Mouse (Mus musculus) spleen, adult 18-20 months (tissue): Measurements from ENCODE around the gene Anp32b.
A peak's percentile ranks its signal among the peaks of the same experiment; 100 is the strongest.

ENCODE experiments used
- DNase-seq, 2 experiments: peaks; one replicate each; pipeline ENCODE4 v3.0.0; 2022; ENCODE audit warnings: mixed read lengths in 2 of 2

Gene Anp32b

DNA sequence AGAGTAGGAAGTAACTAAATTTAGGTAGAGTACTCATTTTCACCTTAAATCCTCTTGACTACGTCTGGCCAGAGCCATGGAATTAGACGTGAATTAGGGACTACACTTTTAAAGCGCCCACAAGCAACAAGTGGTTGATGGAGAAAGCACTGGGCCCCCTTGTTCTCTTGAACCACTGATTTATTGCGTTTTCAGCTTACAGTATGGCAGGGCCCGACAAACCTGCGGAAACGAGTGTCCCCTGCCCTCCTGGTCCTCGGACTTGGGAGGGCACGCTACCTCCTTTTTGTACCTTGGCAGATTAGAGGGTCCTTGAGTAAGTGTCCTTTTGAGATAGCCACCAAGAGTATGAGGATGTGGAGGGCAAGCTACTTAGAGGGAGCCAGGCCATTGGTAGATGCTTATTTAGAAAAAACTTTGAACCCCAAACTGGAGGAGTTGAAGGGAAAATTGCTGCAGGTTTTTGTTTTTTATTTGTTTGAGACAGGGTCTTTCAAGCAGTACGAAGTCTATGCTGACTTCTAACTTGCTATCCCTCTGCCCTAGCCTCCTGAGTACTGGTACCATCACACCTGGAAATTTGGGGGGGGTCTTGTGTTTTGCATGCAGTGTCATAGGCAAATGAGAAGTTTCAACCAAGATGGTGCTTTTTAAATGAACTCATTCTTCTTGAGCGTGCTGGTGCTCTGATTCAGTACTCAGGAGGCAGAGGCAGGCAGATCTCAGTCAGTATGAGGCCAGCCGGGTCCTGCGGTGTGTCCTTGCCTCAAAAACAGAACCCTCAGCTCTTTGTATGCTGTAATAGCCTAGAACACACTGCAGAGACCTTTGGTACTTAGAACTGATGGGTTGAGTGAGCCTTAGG lies 2.4 kb downstream of the Anp32b start:
- no peak for DNase-seq

GRCm38 (mm10) chr4:46454097-46454864 lies 3.6 kb downstream of the Anp32b start:
- no peak for DNase-seq

DNA sequence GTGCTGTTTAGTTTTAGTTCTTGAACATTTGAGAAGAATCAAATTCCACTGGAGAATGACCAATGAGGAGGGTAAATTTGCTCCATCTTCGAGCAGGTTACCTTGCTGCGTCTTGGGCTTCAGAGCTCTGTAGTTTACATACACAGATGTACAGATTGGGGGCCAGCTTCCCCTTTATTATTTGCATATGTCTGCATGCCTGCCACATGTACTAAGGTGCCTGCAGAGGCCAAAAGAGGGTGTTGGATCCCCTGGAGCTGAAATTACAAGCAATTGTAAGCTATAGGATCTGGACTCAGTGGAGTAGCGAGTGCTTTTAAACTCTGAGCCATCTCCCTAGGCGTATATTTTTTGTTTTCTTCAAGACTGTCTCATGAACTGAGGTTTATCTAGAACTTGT lies 6.1 kb downstream of the Anp32b start:
- no peak for DNase-seq

- no peak for DNase-seq
Measured at GRCm38 (mm10) chr4:46457186-46457585, 6.5 kb downstream of the Anp32b start.

- no peak for DNase-seq
Measured at GRCm38 (mm10) chr4:46458411-46458810, 7.7 kb downstream of the Anp32b start.

DNA sequence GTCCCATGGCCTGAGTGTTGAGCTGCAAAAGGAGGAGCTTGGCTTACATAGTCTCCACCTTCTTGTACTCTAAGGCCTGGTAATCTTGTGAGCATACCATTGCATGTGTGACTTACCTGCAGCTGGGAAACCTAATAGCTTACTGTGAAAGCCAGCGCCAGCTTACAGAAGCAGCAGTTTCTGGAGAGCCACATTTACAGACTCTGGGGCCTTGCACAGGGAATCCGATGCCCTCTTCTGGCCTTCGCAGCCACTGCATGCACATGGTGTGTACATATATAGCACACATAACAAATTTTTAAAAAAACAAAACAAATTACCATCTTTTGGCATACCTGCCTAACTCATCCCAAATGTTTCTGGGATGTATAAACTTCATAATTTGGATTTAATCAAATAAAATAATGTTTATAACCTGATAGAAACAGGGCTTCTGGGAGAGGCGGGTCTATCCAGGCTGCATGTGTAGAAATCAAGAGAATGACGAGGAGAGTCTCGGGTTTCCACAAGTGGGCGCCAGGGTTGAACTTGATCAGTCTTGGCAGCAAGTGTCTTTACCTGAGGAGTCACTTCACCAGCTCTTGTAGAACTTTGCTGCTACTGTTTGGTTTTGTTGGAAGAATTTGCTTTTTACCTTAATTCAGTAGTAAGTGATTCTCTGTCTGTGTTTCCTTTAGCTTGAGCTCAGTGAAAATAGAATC lies 12.6 kb downstream of the Anp32b start:
- peak in 1 of 2 experiments; percentile 36 for DNase-seq

- DNase-seq: no peak
Measured at GRCm38 (mm10) chr4:46465740-46466139, 15.0 kb downstream of the Anp32b start.

DNA sequence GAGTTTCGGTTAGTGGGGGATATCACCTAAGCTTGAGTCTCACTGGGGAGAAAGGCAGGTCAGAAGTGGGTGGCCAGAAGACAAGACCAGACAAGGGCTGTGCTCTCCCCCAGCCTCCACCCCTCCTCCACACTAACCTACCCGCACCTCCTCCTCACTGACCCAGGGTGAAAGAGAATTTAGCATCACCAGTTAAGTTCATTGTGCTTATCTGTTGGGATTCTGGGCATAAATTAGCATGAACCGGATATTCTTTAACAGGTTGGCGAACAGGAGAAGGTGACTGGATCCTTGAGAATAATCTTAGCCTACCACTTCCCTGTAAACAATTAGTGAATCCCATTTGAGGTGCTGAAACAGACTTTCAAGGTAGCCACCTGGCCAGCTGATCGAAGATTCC lies 24.4 kb downstream of the Anp32b start:
- no peak for DNase-seq

- no peak for DNase-seq
Measured at GRCm38 (mm10) chr4:46479081-46479480, 28.4 kb downstream of the Anp32b start.

DNA sequence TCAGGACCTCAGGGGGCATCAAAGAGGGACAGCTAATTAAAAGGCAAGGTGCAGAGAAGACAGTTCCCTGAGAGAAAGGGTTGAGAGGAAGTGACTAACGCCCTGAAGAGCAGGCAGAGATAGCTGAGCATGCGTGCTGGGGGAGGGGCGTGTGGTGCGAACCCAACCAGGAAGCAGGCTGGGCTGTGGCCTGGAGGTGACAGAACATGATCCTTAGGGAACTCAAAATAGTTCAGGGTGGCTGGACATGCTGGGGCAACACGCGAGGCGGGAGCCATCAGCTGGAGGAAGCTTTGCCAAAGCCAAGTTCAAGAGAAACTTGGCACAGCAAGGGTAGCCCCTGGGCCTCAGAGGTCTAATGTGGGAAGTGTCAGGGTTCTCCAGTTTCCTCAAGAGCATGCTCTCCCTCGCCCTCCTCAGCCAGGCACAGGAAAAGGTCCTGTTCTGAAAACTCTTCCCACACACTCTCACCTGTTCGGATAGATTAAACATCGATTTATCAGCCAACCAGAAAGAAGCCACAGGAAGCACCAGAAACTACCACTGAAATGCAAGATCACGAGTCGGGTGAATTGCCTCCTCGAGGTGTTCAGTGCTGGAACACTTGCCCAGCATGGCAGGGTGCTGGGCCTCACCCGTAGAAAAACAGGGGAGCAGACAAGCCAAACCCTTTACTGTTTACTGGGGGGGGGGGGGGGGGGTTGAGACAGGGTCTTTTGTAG lies 35.2 kb downstream of the Anp32b start:
- peak; percentile 80 to 90 for DNase-seq

DNA sequence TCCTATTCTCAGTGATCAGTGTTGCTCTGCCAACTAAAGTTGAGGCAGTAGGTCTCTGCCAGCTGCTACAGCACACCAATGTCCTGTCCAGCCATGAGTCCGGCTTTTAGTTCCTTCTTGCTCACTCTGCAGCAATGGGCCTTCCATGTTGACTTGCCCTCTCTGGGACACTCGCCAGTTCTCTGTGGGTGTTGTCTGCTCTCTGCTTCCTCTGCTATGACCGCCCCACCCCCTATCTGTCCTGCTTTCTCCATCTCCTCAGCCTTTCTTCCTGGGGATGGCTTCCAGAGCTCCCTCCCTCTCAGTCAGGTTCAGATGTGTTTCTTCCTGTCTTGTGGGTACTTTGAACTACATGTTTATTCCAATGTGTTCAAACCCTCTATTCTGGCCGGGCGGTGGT lies 36.6 kb downstream of the Anp32b start:
- DNase-seq: no peak

GRCm38 (mm10) chr4:46489028-46489925 lies 38.6 kb downstream of the Anp32b start, which contains the start of gene Nans:
Nans (plus strand) TSS chr4:46489248.
- peak; percentile 91 to 92 for DNase-seq

DNA sequence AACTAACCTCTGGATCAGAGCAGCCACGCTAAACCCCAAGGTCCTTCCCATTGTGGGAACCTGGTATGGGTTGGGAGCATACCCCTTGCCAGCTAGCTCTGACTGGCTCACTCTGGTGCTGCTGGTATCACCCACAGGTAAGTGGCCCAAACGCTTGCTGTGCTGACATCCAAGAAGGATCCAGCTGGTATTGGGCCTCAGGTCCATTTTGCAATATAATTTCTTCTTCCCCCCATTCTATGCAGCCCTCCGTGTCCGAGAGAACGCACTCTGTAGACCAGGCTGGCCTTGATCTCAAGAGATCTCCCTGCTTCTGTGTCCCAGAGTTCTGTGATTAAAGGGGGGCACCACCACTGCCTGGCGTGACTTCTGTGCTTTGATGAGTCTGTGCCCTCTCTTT lies 42.4 kb downstream of the Anp32b start:
- no peak for DNase-seq

- DNase-seq: no peak
Measured at GRCm38 (mm10) chr4:46495543-46495942, 44.8 kb downstream of the Anp32b start.

- peak; percentile 53 to 84 for DNase-seq
Measured at GRCm38 (mm10) chr4:46497286-46497892, 46.7 kb downstream of the Anp32b start.

DNA sequence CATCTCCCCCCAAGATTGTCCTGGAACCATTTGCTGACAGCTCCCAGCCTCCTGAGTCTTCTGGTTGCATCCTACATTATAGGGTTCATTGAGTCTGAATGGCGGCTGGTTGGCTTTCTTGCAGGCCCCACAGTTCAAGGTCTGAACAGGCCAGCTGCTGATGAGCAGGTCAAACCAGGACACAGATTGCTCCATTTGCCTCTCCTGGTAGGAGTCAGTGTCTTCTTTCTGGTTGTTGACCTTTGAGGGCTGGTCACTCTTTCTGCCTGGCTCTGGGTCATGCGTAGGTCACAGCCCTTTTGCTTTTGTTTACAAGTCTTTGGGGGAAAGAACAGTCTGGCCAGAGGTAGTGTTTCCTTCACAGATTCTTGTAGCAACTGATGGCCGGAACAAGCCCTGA lies 47.8 kb downstream of the Anp32b start:
- DNase-seq: no peak

- DNase-seq: peak in 1 of 2 experiments; percentile 50
Measured at GRCm38 (mm10) chr4:46498976-46499375, 48.3 kb downstream of the Anp32b start.

- DNase-seq: no peak
Measured at GRCm38 (mm10) chr4:46502606-46503502, 52.2 kb downstream of the Anp32b start.

DNA sequence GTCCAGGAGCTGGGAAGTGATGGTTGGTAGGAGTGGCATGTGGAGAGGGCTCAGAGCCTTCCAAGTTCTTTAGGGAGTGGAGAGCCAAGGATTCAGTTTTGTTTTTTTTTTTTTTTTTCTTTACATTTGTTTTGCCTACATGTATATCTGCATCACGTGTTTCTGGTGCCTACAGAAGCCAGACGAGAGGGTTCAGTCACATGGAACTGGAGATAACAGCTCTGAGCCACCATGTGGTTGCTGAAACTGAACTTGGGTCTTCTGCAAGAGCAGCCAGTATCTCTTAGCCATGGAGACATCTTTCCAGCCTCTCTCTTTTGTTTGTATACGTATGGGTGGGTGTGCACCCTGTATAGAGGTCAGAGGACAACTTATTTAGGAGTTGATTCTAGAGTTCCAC lies 53.2 kb downstream of the Anp32b start:
- DNase-seq: no peak
